Mouse (Mus musculus) neural tube, embryonic 11.5 days (tissue): ENCODE measurements around the gene Ahctf1. TPM values are rescaled to one million over a fixed set of nuclear protein-coding genes. Genes with fewer than 3 reads are reported as not detected.
A peak's percentile ranks its signal among the peaks of the same experiment; 100 is the strongest.
"Not testable (repeated sequence)": the region's sequence is repeated elsewhere in the genome, so short reads cannot be mapped to it uniquely, and the experiment has no call there.

Experiments used
- ATAC-seq: fragments of 200-750 bp; cut with Nextera tagmentation; 2 replicates; pipeline ENCODE4 v1.8.0; 2017; ENCODE audit warnings: moderate number of reproducible peaks, mild to moderate bottlenecking, moderate TSS enrichment, moderate library complexity; ENCODE audit not compliant: insufficient read depth, low FRiP score, low TSS enrichment
- DNase-seq: peaks from one replicate; pipeline ENCODE4 v3.0.0-alpha.2; 2015; ENCODE audit warnings: low spot score
- H3K27ac ChIP-seq: fragments of 300-500 bp; sonication (generic); 2 replicates; pipeline ENCODE4 v1.5.1; 2014; ENCODE audit warnings: low read depth, mild to moderate bottlenecking, low read length
- H3K27me3 ChIP-seq: fragments of 300-500 bp; sonication (generic); 2 replicates; pipeline ENCODE4 v1.6.1; 2014; ENCODE audit warnings: mild to moderate bottlenecking, low read length, mixed read lengths; ENCODE audit not compliant: control insufficient read depth, insufficient read depth
- H3K36me3 ChIP-seq: fragments of 300-500 bp; sonication (generic); 2 replicates; pipeline ENCODE4 v1.6.1; 2014; ENCODE audit warnings: mild to moderate bottlenecking, low read length, moderate library complexity, mixed read lengths; ENCODE audit not compliant: control insufficient read depth, insufficient read depth
- H3K4me1 ChIP-seq: fragments of 300-500 bp; sonication (generic); 2 replicates; pipeline ENCODE4 v1.6.1; 2014; ENCODE audit warnings: low read length, mixed read lengths; ENCODE audit not compliant: control insufficient read depth, insufficient read depth
- H3K4me2 ChIP-seq: fragments of 300-500 bp; sonication (generic); 2 replicates; pipeline ENCODE4 v1.6.1; 2014; ENCODE audit warnings: low read depth, mild to moderate bottlenecking, moderate library complexity
- H3K4me3 ChIP-seq: fragments of 300-500 bp; sonication (generic); 2 replicates; pipeline ENCODE4 v1.5.1; 2014; ENCODE audit warnings: low read depth, low read length
- H3K9ac ChIP-seq: fragments of 300-500 bp; sonication (generic); 2 replicates; pipeline ENCODE4 v1.6.1; 2014; ENCODE audit warnings: mild to moderate bottlenecking, low read length
- H3K9me3 ChIP-seq: fragments of 300-500 bp; sonication (generic); 2 replicates; pipeline ENCODE4 v1.6.1; 2016; ENCODE audit warnings: low read length; ENCODE audit not compliant: control insufficient read depth
- WGBS: fragments of 180-500 bp; shearing (Covaris S2); extraction: QIAGEN DNeasy Blood & Tissue Kit; methylation state at CpG from one replicate; pipeline ENCODE4 v1.1.7; 2014; 5-methylcytosine and 5-hydroxymethylcytosine counted together
- polyA plus RNA-seq: library from polyadenylated mRNA; unstranded; fragments of >200 nt; fragmentation: Nextera tagmentation; extraction: Ambion mirVana; gene quantifications from 2 replicates; pipeline ENCODE4 v1.2.1, GENCODE M21; 2014

Gene Ahctf1
- polyA plus RNA-seq, 1 experiment from 2014 or later = 35.8 TPM

DNA sequence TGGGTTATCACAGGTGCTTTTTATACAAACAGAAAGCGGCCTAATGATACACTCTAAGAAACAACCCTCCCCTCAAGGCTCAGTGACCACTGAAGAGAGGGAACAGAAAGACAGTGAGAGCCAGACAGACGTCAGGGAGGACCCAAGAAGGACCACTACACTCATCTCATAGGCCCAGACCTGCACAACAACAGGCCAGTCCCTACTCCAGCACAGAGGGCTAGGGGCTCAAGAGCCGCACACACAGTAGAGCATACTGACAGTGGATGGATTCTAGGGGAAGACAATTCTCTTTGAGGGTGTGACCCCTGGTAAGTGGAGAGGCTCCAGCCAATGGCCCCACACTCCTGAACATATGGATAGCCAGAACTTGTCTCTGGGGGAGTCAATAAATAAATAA is 67.0 kb downstream of the Ahctf1 start:
- ATAC-seq (no peak), DNase-seq (no peak)
- Histone ChIP-seq H3K4me1 (no peaks in the 10 kb centered on the region), H3K36me3 (no peaks in the 10 kb centered on the region), H3K9ac (no peak overlapping the region), H3K27ac (no peak overlapping the region), H3K9me3 (no peaks in the 10 kb centered on the region), H3K4me3 (no peak overlapping the region), H3K27me3 (no peaks in the 10 kb centered on the region), H3K4me2 (no peak overlapping the region)
- 89% methylated on average over 3 of the region's 3 CpGs for WGBS

DNA sequence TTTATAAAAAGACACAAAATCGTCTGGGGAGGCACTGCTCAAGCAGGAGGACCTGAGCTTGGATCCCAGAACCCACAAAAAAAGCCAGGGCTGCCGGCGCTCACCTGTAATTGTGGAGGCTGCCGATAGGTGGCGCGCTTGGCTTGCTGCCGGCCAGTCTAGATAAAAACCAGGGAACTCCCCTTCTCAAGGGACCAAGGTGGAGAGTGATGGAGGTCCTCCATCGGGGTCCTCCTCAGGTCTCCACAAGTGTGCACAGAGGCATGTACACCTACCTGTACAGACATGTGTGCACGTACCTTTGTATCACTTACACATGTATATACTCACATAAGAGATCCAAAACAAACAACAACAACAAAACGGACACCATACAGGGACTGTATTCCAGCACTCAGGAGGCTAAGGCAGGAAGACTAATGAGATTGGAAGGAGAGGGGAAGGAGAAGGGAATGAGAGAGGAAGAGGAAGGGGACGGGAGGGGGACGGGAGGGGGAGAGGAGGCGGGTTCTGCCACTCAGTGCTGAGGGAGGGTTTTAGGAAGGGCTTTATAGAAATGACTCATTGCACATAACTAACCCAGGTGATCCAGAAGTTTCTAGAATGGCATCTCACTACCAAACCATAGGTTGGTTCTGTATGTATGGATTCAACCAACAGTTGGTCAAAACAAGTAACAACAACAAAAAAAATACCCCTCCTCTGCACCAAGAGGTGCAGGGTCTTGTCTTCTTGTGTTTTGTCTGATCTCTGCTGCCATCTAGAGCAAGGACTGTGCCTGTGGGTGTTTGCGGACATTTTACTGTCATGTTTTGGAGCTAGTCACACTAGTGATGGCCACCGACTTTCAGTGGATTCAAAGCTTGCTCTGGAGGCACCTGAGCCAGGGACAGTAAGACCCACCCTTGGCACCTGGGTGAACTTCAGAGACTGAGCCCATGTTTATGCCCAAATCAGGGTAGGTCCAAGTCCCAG is 68.7 kb downstream of the Ahctf1 start:
- ATAC-seq = no peak
- no peaks in the 10 kb centered on the region for H3K27me3 ChIP-seq
- no peak overlapping the region for H3K27ac ChIP-seq
- H3K9me3 ChIP-seq = no peaks in the 10 kb centered on the region
- 44% methylated on average over 15 of the region's 15 CpGs for WGBS
- DNase-seq = peak; percentile 67
- H3K4me3 ChIP-seq = no peak overlapping the region
- no peak overlapping the region for H3K9ac ChIP-seq
- H3K4me2 ChIP-seq = no peak overlapping the region
- no peaks in the 10 kb centered on the region for H3K36me3 ChIP-seq
- no peaks in the 10 kb centered on the region for H3K4me1 ChIP-seq

DNA sequence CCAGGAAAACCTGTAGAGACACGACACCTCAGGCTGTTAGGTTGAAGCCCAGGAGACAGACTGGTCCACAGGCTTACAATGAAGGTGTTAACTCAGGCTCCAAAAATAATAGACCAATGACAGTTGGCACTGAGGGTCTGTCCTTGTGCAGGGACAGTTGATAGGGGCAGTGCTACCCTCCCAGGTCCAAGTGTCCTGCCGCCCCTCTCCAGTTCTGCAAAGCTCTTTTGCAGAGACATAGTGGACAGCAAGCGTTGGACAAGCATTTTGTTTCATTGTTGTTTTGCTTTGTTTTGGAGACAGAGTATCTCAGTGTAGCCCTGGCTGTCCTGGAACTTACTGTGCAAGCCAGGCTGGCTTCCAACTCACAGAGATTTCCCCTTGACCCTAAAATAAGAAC is 72.1 kb downstream of the Ahctf1 start:
- no peak for DNase-seq
- H3K4me1 ChIP-seq = no peaks in the 10 kb centered on the region
- no peak for ATAC-seq
- no peak overlapping the region for H3K4me3 ChIP-seq
- H3K27ac ChIP-seq = no peak overlapping the region
- no peaks in the 10 kb centered on the region for H3K9me3 ChIP-seq
- no peaks in the 10 kb centered on the region for H3K36me3 ChIP-seq
- H3K27me3 ChIP-seq = no peaks in the 10 kb centered on the region
- H3K9ac ChIP-seq = no peak overlapping the region
- H3K4me2 ChIP-seq = no peak overlapping the region
- 95% methylated on average over 3 of the region's 3 CpGs for whole genome bisulfite sequencing

DNA sequence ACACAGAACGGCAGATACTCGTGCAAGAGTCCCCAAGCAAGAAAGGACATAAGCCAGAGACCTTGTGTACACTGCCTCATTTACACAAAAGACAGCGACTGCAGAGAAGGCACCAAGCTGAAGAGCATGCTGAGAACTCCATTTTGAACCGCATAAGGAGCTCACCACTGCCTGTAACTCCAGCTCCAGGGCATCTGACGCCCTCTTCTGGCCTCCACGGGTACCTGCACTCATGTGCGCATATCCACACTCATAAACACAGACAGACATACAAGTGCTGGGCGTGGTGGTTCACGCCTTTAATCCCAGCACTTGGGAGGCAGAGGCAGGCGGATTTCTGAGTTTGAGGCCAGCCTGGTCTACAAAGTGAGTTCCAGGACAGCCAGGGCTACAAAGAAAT is 74.8 kb downstream of the Ahctf1 start:
- 87% methylated on average over 10 of the region's 10 CpGs for WGBS
- ATAC-seq = no peak

DNA sequence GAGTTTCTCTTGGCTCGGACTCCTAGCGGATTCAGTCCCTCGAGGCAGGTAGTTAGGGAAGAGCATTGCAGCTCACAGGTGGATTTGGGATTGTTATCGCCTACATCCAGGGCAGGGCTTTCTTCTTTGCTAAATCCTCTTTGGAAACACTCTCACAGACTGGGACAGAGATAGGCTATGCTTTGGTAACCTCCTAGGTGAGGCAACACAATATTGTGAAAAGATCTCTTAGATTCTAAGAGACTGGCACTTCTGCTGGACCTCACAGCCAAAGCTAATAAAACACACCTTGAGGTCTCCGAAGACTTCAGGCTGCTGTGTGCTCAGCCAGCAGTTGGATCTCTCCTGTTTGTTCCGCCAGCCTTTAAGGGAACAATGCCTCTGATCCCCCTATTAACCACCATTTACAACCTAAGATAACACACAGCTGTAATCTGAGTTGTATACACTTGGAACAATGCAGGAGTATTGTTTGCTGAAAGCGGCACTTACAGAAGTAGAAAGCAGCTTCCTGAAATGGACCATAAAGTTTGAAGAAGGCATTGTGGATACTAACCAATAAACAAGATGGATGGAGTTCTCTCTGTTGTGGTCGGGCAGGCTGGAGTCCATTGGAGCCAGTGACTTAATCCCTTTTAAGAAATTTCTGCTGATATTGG is 80.5 kb downstream of the Ahctf1 start:
- Histone ChIP-seq H3K4me1 (no peaks in the 10 kb centered on the region), H3K9ac (no peak overlapping the region), H3K4me2 (no peak overlapping the region), H3K27ac (no peak overlapping the region), H3K4me3 (no peak overlapping the region), H3K9me3 (no peaks in the 10 kb centered on the region), H3K27me3 (no peaks in the 10 kb centered on the region), H3K36me3 (no peaks in the 10 kb centered on the region)
- DNase-seq (no peak), ATAC-seq (no peak)
- 50% methylated on average over 8 of the region's 8 CpGs for WGBS

More for the DNA sequence above, 74.8 kb downstream of the Ahctf1 start:
- Histone ChIP-seq H3K9ac (no peak overlapping the region), H3K4me3 (no peak overlapping the region), H3K9me3 (no peaks in the 10 kb centered on the region), H3K4me1 (no peaks in the 10 kb centered on the region), H3K27me3 (no peaks in the 10 kb centered on the region), H3K36me3 (no peaks in the 10 kb centered on the region), H3K4me2 (no peak overlapping the region), H3K27ac (no peak overlapping the region)
- DNase-seq = no peak

DNA sequence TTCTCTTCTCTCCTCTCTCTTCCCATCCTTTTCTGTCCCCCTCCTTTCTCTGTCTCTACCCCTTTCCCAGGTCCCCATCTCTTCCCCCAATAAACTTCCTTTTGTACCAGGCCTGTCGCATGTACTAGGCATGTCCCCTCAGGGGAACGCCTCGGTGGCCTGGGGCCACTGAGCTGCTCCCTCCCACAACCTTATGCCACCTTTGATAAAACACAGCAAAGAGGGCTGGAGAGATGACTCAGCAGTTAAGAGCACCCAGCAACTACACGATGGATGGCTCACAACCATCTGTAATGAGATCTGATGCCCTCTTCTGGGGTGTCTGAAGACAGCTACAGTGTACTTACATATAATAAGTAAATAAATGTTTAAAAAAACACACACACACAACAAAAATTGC is 87.7 kb downstream of the Ahctf1 start:
- Histone ChIP-seq H3K36me3 (no peaks in the 10 kb centered on the region), H3K9ac (no peak overlapping the region), H3K9me3 (no peaks in the 10 kb centered on the region), H3K4me2 (no peak overlapping the region), H3K27ac (no peak overlapping the region), H3K27me3 (no peaks in the 10 kb centered on the region), H3K4me3 (no peak overlapping the region), H3K4me1 (no peaks in the 10 kb centered on the region)
- 90% methylated on average over 4 of the region's 4 CpGs for WGBS
- no peak for ATAC-seq
- DNase-seq = no peak

DNA sequence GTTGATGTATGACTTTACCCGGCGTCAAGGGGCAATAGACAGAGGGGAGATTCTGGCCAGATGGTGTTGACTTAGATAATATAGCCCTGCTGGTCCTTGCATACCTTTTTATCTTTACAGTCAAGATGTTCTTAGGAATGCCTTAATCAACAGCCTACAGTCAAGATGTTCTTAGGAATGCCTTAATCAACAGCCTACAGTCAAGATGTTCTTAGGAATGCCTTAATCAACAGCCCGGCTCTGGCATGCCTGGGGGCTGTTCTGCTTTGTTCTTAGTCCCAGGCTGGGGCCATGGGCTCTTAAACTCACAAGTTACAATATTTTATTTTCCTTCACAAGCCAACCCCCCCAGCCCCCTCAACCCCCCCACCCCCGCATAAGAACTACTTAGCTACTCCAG is 88.2 kb downstream of the Ahctf1 start:
- not testable (repeated sequence) for H3K27me3 ChIP-seq, H3K4me1 ChIP-seq
- 93% methylated on average over 4 of the region's 4 CpGs for WGBS

DNA sequence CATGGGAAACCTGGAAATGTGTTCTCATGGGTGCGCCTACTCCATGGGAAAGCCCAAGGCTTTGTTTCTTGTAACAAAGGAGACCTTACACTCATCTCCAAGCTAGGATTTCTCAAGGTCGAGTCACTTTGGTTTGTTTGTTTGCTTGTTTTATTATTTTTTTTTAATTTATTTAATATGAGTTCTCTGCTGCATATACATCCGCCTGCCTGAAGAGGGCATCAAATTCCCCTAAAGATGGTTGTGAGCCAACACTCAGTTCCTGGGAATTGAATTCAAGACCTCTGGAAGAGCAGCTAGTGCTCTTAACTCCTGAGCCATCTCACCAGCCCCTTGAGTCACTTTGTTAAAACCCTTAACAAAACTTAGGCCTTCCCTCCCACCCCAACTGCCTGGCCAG is 90.1 kb downstream of the Ahctf1 start:
- H3K4me3 ChIP-seq = no peak overlapping the region
- H3K9me3 ChIP-seq = no peaks in the 10 kb centered on the region
- no peaks in the 10 kb centered on the region for H3K36me3 ChIP-seq
- no peaks in the 10 kb centered on the region for H3K27me3 ChIP-seq
- no peaks in the 10 kb centered on the region for H3K4me1 ChIP-seq
- no peak for ATAC-seq
- WGBS = 90% methylated on average over 3 of the region's 3 CpGs
- H3K27ac ChIP-seq = no peak overlapping the region
- no peak for DNase-seq
- H3K9ac ChIP-seq = no peak overlapping the region
- H3K4me2 ChIP-seq = no peak overlapping the region

More for the DNA sequence above, 88.2 kb downstream of the Ahctf1 start:
- ATAC-seq, H3K4me3 ChIP-seq, H3K9me3 ChIP-seq, H3K27ac ChIP-seq, H3K9ac ChIP-seq, H3K4me2 ChIP-seq, H3K36me3 ChIP-seq, DNase-seq: not testable (repeated sequence)

DNA sequence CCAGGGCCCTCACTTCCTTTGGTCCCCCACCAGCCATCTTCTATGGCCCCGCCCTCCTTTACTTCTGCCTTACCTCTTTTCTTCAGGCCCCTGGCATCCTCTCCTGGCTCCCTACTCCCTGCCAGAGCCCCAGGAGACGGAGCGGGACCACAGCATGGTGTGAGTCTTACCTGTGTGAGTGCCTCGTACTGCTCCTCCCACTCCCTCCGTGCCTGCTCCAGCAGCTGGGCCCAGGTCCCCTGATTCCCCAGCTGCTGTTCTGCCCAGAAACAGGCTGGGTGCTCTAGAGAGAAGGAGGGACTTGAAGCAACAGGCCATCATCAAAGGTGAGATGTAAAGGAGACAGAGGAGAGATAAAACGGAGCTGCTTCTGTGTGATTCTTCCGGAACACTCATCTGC is 90.8 kb downstream of the Ahctf1 start:
- ATAC-seq (no peak), DNase-seq (no peak)
- no peaks in the 10 kb centered on the region for H3K4me1 ChIP-seq
- no peaks in the 10 kb centered on the region for H3K9me3 ChIP-seq
- H3K4me3 ChIP-seq = no peak overlapping the region
- H3K9ac ChIP-seq = no peak overlapping the region
- no peak overlapping the region for H3K4me2 ChIP-seq
- 83% methylated on average over 7 of the region's 7 CpGs for WGBS
- H3K36me3 ChIP-seq = no peaks in the 10 kb centered on the region
- no peaks in the 10 kb centered on the region for H3K27me3 ChIP-seq
- H3K27ac ChIP-seq = no peak overlapping the region
